Mouse (Mus musculus): ENCODE data around the gene Golga2. TPM values are rescaled to one million over a fixed set of nuclear protein-coding genes. Genes with fewer than 3 reads are reported as not detected.
A peak's percentile ranks its signal among the peaks of the same experiment; 100 is the strongest.

Gene Golga2
- total and polyA plus RNA-seq, 3 experiments: 15.4 to 27.1 (median 23.0) TPM

DNA sequence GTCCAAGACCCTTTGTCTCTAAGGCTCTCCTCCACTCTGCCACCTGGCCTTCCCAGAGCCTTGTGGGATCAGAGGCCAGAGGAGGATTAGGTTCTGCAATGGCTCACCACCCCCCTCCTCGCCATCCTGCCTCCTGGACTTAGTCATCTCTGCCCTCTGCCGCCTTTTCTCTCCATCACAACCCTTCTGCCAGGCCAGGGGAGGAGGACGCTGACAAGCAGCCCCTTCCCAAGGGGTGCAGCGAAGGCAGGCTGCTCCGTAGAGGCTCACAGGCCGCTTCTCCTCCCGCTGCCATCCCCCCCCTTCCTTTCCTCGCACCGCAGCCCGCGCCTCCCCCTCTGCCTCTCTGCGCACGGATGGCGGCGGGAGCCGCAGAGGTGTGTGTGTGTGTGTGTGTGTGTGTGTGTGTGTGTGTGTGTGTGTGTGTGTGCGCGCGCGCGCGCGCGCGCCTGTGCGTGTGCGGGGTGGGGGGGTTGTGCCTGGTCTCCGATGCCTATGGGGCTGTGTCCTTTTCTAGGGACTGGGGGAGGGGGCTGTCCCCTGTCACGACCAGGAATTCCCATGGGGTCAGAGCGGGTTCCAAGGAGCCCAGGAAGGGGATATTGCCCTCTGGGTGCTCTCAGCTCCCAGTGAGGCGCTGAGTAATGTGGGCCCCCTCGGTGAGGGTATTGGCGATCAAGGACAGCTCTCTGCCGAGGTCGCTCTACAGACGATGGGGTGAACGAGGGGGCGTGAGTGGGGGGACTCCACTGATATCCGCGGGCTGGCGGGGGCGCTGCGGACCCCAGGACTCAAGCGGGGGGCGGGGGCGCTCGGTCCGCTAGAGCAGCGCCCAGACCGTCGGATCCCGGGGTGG, 65.2 kb downstream of the Golga2 start, which contains the start of gene Ciz1:
TSS of gene Ciz1 (plus strand) at position 177 of the 856 bp plus-strand sequence.
- Histone ChIP-seq H3K4me3 (replicated peaks in 1 of 3; ENCODE audit: low read depth in 2 of 3, low read length in 2 of 3, poor library complexity in 1 of 3) (peak within 1 kb of the TSS in 1 of 3 experiments; percentile 60), H3K27me3 (replicated peaks) (peaks cover 78% of the 10 kb centered on the region), H3K4me2 (ENCODE audit: insufficient read depth, low read depth, poor library complexity, severe bottlenecking) (peak within 1 kb of the TSS; percentile 48), H3K9ac (ENCODE audit: insufficient read depth, low read depth) (no peak within 1 kb of the TSS), H3K4me1 (ENCODE audit: control insufficient read depth in 1 of 2, insufficient read depth in 2 of 2) (peaks cover 7 to 23% of the 10 kb centered on the region in 2 experiments), H3K36me3 (replicated peaks in 1 of 2; ENCODE audit: control insufficient read depth in 1 of 2, insufficient read depth in 1 of 2, low read length in 1 of 2) (no peaks in the 10 kb centered on the region), H3K9me3 (replicated peaks; ENCODE audit: low read length) (no peaks in the 10 kb centered on the region), H3K79me2 (replicated peaks; ENCODE audit: control insufficient read depth, extremely low read depth, insufficient read depth, poor library complexity, severe bottlenecking) (no peaks in the 10 kb centered on the region), H3K27ac (ENCODE audit: insufficient read depth, low read depth) (no peak within 1 kb of the TSS)
- dilution Hi-C loops (cut with MboI; ENCODE audit: extremely low pct_ligation_motif_present, extremely low pct_unique_long_range_greater_than_20kb, low sequenced_read_pairs): no loop called here
- peak; percentile 37; the same call in 1 of the 2 replicates for TF ChIP-seq NRF1 (IDR thresholded peaks at IDR 0.05; ENCODE audit: low read depth, low read length)
- TF ChIP-seq ELF1 (IDR thresholded peaks at IDR 0.05; ENCODE audit: low read depth, low read length): no peak
- TF ChIP-seq RAD21 (IDR thresholded peaks at IDR 0.05; ENCODE audit: low read depth, low read length): no peak
- DNase-seq (ENCODE audit: extremely low read depth): no peak
- in situ Hi-C loops (cut with MboI; ENCODE audit: low pct_ligation_motif_present, low pct_unique_long_range_greater_than_20kb, low sequenced_read_pairs): no loop called here

DNA sequence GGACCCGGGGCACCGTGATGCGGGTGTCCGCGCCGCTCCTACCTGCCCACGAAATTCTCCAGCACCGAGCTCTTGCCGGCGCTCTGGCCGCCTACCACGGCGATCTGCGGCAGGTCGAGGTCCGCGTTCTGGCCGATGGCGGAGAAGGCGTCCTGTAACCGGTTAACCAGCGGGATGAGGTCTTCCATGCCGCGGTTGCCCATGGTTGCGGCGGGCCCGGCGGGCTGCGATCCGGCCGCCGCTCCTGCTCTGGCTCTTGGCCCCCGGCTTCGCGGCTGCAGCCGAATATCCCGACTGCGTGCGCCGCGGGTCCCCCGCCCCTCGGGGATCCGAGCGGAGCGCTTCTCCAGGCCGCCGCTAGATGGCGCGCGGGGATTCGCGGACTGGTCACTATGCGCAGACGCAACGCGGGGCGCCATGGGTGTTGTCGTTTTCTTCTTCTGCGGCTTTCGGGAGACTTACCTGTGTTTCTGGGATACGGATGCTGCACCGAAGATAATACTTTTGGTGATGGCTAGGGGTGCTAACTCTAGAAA, 65.9 kb downstream of the Golga2 start, which contains the start of gene Dnm1:
TSS of gene Dnm1 (minus strand) at position 332 of the 536 bp plus-strand sequence.
- TF ChIP-seq IRF4 (IDR thresholded peaks at IDR 0.05; ENCODE audit: low read depth, low read length) (no peak), NRF1 (IDR thresholded peaks at IDR 0.05; ENCODE audit: low read depth, low read length) (peak; percentile 89), USF1 (IDR thresholded peaks at IDR 0.05; ENCODE audit: low read depth, low read length) (no peak), SIN3A (IDR thresholded peaks at IDR 0.05; ENCODE audit: low read length) (no peak), BHLHE40 (IDR thresholded peaks at IDR 0.05; ENCODE audit: low read depth, low read length) (0 out of 2 replicates have a peak, but pooled peaks have one; percentile 19), RAD21 (IDR thresholded peaks at IDR 0.05; ENCODE audit: low read depth, low read length) (peak; percentile 41), TCF12 (IDR thresholded peaks at IDR 0.05; ENCODE audit: low read depth, low read length) (peak; percentile 43; the same call in 1 of the 2 replicates), JUN (IDR thresholded peaks at IDR 0.05; ENCODE audit: insufficient read depth, low read depth, low read length) (no peak), CTCF (conservative IDR thresholded peaks at IDR 0.05 in 1 of 2, IDR thresholded peaks at IDR 0.05 in 1 of 2; ENCODE audit: low read depth in 2 of 2, low read length in 2 of 2) (peak in 1 of 2 experiments; percentile 89; a peak in 3 of 4 replicates), E2F4 (IDR thresholded peaks at IDR 0.05; ENCODE audit: insufficient replicate concordance, low read depth, low read length) (no peak), ZC3H11A (IDR thresholded peaks at IDR 0.05; ENCODE audit: low read depth, low read length) (no peak), POLR2A (IDR thresholded peaks at IDR 0.05; ENCODE audit: low read depth, low read length) (peak; percentile 57), ETS1 (conservative IDR thresholded peaks at IDR 0.05; ENCODE audit: low read depth, low read length) (no peak), ELF1 (IDR thresholded peaks at IDR 0.05; ENCODE audit: low read depth, low read length) (no peak), NELFE (IDR thresholded peaks at IDR 0.05; ENCODE audit: low read depth, low read length) (peak; percentile 62), MAFK (IDR thresholded peaks at IDR 0.05; ENCODE audit: insufficient replicate concordance, low read length) (no peak), MAZ (IDR thresholded peaks at IDR 0.05; ENCODE audit: low read depth, low read length) (peak; percentile 98), RCOR1 (conservative IDR thresholded peaks at IDR 0.05; ENCODE audit: low read depth, low read length) (no peak), HCFC1 (IDR thresholded peaks at IDR 0.05; ENCODE audit: low read depth, low read length) (peak; percentile 76), CHD1 (IDR thresholded peaks at IDR 0.05; ENCODE audit: low read depth, low read length) (no peak), UBTF (IDR thresholded peaks at IDR 0.05; ENCODE audit: low read depth, low read length) (peak; percentile 64; the same call in 1 of the 2 replicates), MEF2A (IDR thresholded peaks at IDR 0.05; ENCODE audit: borderline replicate concordance, low read depth, low read length) (peak; percentile 40; the same call in 1 of the 2 replicates), SMC3 (IDR thresholded peaks at IDR 0.05; ENCODE audit: low read depth, low read length) (peak; percentile 53)

More for the DNA sequence above, 65.9 kb downstream of the Golga2 start, which contains the start of gene Dnm1:
- DNase-seq (ENCODE audit: extremely low read depth): peak; percentile 74
- dilution Hi-C loops (cut with MboI; ENCODE audit: extremely low pct_ligation_motif_present, extremely low pct_unique_long_range_greater_than_20kb, low sequenced_read_pairs): no loop called here
- H3K27me3 ChIP-seq (replicated peaks): peaks cover 79% of the 10 kb centered on the region
- no peaks in the 10 kb centered on the region for H3K36me3 ChIP-seq (replicated peaks in 1 of 2; ENCODE audit: control insufficient read depth in 1 of 2, insufficient read depth in 1 of 2, low read length in 1 of 2)
- H3K9me3 ChIP-seq (replicated peaks; ENCODE audit: low read length): no peaks in the 10 kb centered on the region
- peak within 1 kb of the TSS; percentile 39 to 60 (median 43) for H3K4me3 ChIP-seq (replicated peaks in 1 of 3; ENCODE audit: low read depth in 2 of 3, low read length in 2 of 3, poor library complexity in 1 of 3)
- H3K79me2 ChIP-seq (replicated peaks; ENCODE audit: control insufficient read depth, extremely low read depth, insufficient read depth, poor library complexity, severe bottlenecking): no peaks in the 10 kb centered on the region
- H3K4me2 ChIP-seq (ENCODE audit: insufficient read depth, low read depth, poor library complexity, severe bottlenecking): peak within 1 kb of the TSS; percentile 48
- no peak within 1 kb of the TSS for H3K27ac ChIP-seq (ENCODE audit: insufficient read depth, low read depth)
- H3K9ac ChIP-seq (ENCODE audit: insufficient read depth, low read depth): peak within 1 kb of the TSS; percentile 23; the same call in 1 of the 2 replicates
- in situ Hi-C loops (cut with MboI; ENCODE audit: low pct_ligation_motif_present, low pct_unique_long_range_greater_than_20kb, low sequenced_read_pairs): no loop called here
- H3K4me1 ChIP-seq (ENCODE audit: control insufficient read depth in 1 of 2, insufficient read depth in 2 of 2): peaks cover 7 to 23% of the 10 kb centered on the region in 2 experiments
